Comparison of ENCODE assay signal across 9 mouse cellular contexts in the genomic region with DNA sequence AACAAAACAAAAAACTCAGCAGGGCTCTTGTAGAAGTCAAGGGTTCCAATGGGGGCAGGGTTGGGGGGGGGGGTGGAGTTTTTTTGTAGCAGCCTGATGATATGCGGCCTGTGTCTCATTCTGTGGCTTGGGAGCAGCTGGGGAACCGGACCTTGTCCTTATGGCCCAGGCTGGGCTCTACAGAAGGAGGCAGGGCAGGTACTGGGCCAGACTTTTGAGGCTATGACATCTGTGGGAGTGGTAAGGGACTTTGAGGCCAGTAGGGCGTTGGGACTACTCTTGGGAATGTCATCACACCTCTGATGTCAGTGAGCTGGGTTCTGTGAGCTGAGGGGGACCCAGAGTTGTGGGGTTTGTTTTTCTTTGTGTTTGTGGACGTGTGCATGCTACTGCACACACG.
A peak's percentile ranks its signal among the peaks of the same experiment; 100 is the strongest.
DNase-seq lines count a peak whose midpoint lies in the region; ATAC-seq lines count a peak whose summit lies in the region.
"Had no signal": no experiment of that assay in that cellular context is flagged by ENCODE, and none has a peak within 500 bp of the region (broad histone marks: within the 10 kb centered on the region; RNA-seq: fewer than 3 reads in every experiment).

No protein-coding gene starts in this region.

- peaks cover 69% of the 10 kb centered on the region for H3K4me1 ChIP-seq in forebrain, embryonic 11.5 days (replicated peaks; ENCODE audit: control insufficient read depth, insufficient read depth, low read length)
- H3K4me1 ChIP-seq in forebrain, embryonic 16.5 days (replicated peaks; ENCODE audit: control insufficient read depth, insufficient read depth, low read length), result peaks cover 91% of the 10 kb centered on the region
- H3K4me1 ChIP-seq in kidney, embryonic 15.5 days, result peaks cover 99% of the 10 kb centered on the region
- peaks cover 94% of the 10 kb centered on the region for H3K4me1 ChIP-seq in forebrain, embryonic 15.5 days
- H3K4me1 ChIP-seq in midbrain, embryonic 13.5 days (replicated peaks), result peaks cover 96% of the 10 kb centered on the region

- H3K9me3 ChIP-seq in forebrain, embryonic 11.5 days (ENCODE audit: control insufficient read depth, low read length), result no peaks in the 10 kb centered on the region
- H3K9me3 ChIP-seq in forebrain, embryonic 16.5 days (ENCODE audit: control insufficient read depth, low read length), result no peaks in the 10 kb centered on the region
- no peaks in the 10 kb centered on the region for H3K9me3 ChIP-seq in kidney, embryonic 15.5 days (replicated peaks)
- no peaks in the 10 kb centered on the region for H3K9me3 ChIP-seq in forebrain, embryonic 15.5 days
- H3K9me3 ChIP-seq in midbrain, embryonic 13.5 days, result no peaks in the 10 kb centered on the region

- H3K9ac ChIP-seq in forebrain, embryonic 11.5 days (ENCODE audit: low read length), result no peak overlapping the region
- H3K9ac ChIP-seq in forebrain, embryonic 16.5 days (replicated peaks; ENCODE audit: low read depth, low read length), result no peak overlapping the region
- no peak overlapping the region for H3K9ac ChIP-seq in kidney, embryonic 15.5 days
- H3K9ac ChIP-seq in forebrain, embryonic 15.5 days (replicated peaks), result no peak overlapping the region
- no peak overlapping the region for H3K9ac ChIP-seq in midbrain, embryonic 13.5 days (replicated peaks)

- no peak overlapping the region for H3K4me2 ChIP-seq in forebrain, embryonic 11.5 days (ENCODE audit: low read depth, low read length, severe bottlenecking)
- H3K4me2 ChIP-seq in forebrain, embryonic 16.5 days (ENCODE audit: low read length), result no peak overlapping the region
- H3K4me2 ChIP-seq in kidney, embryonic 15.5 days, result peak overlapping the region; percentile 42; the same call in 1 of the 2 replicates
- peak overlapping the region; percentile 87; the same call in 1 of the 2 replicates for H3K4me2 ChIP-seq in forebrain, embryonic 15.5 days (replicated peaks)
- H3K4me2 ChIP-seq in midbrain, embryonic 13.5 days (replicated peaks), result peak overlapping the region; percentile 95

- DNase-seq in forebrain, embryonic 11.5 days (ENCODE audit: low spot score), result no peak
- no peak for DNase-seq in kidney, postnatal 4 days
- DNase-seq in spleen, adult 18-20 months, result no peak
- DNase-seq: thymus, adult 18-20 months had no signal

- no peaks in the 10 kb centered on the region for H3K36me3 ChIP-seq in forebrain, embryonic 11.5 days (ENCODE audit: control insufficient read depth, insufficient read depth, low read length)
- H3K36me3 ChIP-seq in forebrain, embryonic 16.5 days (ENCODE audit: control insufficient read depth, insufficient read depth), result no peaks in the 10 kb centered on the region
- H3K36me3 ChIP-seq in kidney, embryonic 15.5 days, result no peaks in the 10 kb centered on the region
- no peaks in the 10 kb centered on the region for H3K36me3 ChIP-seq in forebrain, embryonic 15.5 days
- H3K36me3 ChIP-seq in midbrain, embryonic 13.5 days, result no peaks in the 10 kb centered on the region

- no peak overlapping the region for H3K4me3 ChIP-seq in forebrain, embryonic 11.5 days (ENCODE audit: low read depth, low read length)
- no peak overlapping the region for H3K4me3 ChIP-seq in forebrain, embryonic 16.5 days (replicated peaks; ENCODE audit: low read length)
- H3K4me3 ChIP-seq in kidney, embryonic 15.5 days (replicated peaks), result no peak overlapping the region
- H3K4me3 ChIP-seq in forebrain, embryonic 15.5 days, result no peak overlapping the region
- no peak overlapping the region for H3K4me3 ChIP-seq in midbrain, embryonic 13.5 days (replicated peaks)

- no peaks in the 10 kb centered on the region; the same call in 1 of the 2 replicates for H3K27me3 ChIP-seq in forebrain, embryonic 11.5 days (ENCODE audit: control insufficient read depth, insufficient read depth, low read length)
- no peaks in the 10 kb centered on the region for H3K27me3 ChIP-seq in forebrain, embryonic 16.5 days (replicated peaks; ENCODE audit: control insufficient read depth, insufficient read depth, low read length)
- H3K27me3 ChIP-seq in kidney, embryonic 15.5 days, result no peaks in the 10 kb centered on the region
- no peaks in the 10 kb centered on the region for H3K27me3 ChIP-seq in forebrain, embryonic 15.5 days
- peaks cover 10% of the 10 kb centered on the region for H3K27me3 ChIP-seq in midbrain, embryonic 13.5 days

- peak overlapping the region; percentile 27; the same call in 1 of the 2 replicates for H3K27ac ChIP-seq in forebrain, embryonic 11.5 days (ENCODE audit: low read depth, low read length)
- no peak overlapping the region for H3K27ac ChIP-seq in forebrain, embryonic 16.5 days (ENCODE audit: low read length)
- H3K27ac ChIP-seq in kidney, embryonic 15.5 days, result peak overlapping the region; percentile 94
- H3K27ac ChIP-seq in forebrain, embryonic 15.5 days (replicated peaks), result peak overlapping the region; percentile 55; the same call in 1 of the 2 replicates
- no peak overlapping the region for H3K27ac ChIP-seq in midbrain, embryonic 13.5 days

- no peak for ATAC-seq in forebrain, embryonic 11.5 days (replicated peaks; ENCODE audit: low FRiP score)
- no peak for ATAC-seq in forebrain, embryonic 16.5 days
- ATAC-seq in kidney, embryonic 15.5 days (replicated peaks; ENCODE audit: low FRiP score), result no peak
- no peak for ATAC-seq in forebrain, embryonic 15.5 days (replicated peaks)
- ATAC-seq in midbrain, embryonic 13.5 days, result no peak
- ATAC-seq in granulocyte monocyte progenitor cell, adult 5-6 weeks (replicated peaks; ENCODE audit: poor library complexity, severe bottlenecking), result no peak

- 72% methylated on average over 5 of the region's 5 CpGs for WGBS in forebrain, embryonic 11.5 days
- WGBS in forebrain, embryonic 16.5 days, result 71% methylated on average over 5 of the region's 5 CpGs
- WGBS in kidney, embryonic 15.5 days, result 25% methylated on average over 5 of the region's 5 CpGs
- WGBS in forebrain, embryonic 15.5 days, result 65% methylated on average over 5 of the region's 5 CpGs
- 61% methylated on average over 5 of the region's 5 CpGs for WGBS in midbrain, embryonic 13.5 days

Comparison
In these comparisons a context has a peak if more than half of its experiments do, and no peak if none do; other contexts are left out.
1. H3K27ac ChIP-seq: peak in forebrain, embryonic 11.5 days (single experiment), kidney, embryonic 15.5 days (single experiment) and forebrain, embryonic 15.5 days (single experiment); none in forebrain, embryonic 16.5 days (single experiment) and midbrain, embryonic 13.5 days (single experiment).
2. H3K4me2 ChIP-seq: peak in kidney, embryonic 15.5 days (single experiment), forebrain, embryonic 15.5 days (single experiment) and midbrain, embryonic 13.5 days (single experiment); none in forebrain, embryonic 11.5 days (single experiment) and forebrain, embryonic 16.5 days (single experiment).